Mouse (Mus musculus) CH12.LX (cell line): Measurements from ENCODE around the gene Cep164. TPM values are rescaled to one million over a fixed set of nuclear protein-coding genes. Genes with fewer than 3 reads are reported as not detected.

ENCODE experiments used
- DNase-seq: peaks from one replicate; pipeline ENCODE4 v3.0.0-alpha.2; 2013; ENCODE audit errors: extremely low read depth
- H3K27ac ChIP-seq: 2 replicates; pipeline ENCODE4 v1.5.1; 2012; ENCODE audit warnings: low read depth, mild to moderate bottlenecking, control low read depth, moderate library complexity; ENCODE audit not compliant: insufficient read depth
- H3K27me3 ChIP-seq: replicated peaks from 2 replicates; pipeline ENCODE3; 2012; ENCODE audit warnings: inconsistent platforms
- H3K36me3 ChIP-seq, 2 experiments: replicated peaks in 1 of 2; 2 replicates each; pipeline versions ENCODE3 to v1.6.1; 2012; ENCODE audit warnings: inconsistent platforms in 1 of 2, low read length in 1 of 2, mild to moderate bottlenecking in 1 of 2, mixed read lengths in 1 of 2, moderate library complexity in 1 of 2; ENCODE audit not compliant: control insufficient read depth in 1 of 2, insufficient read depth in 1 of 2
- H3K4me1 ChIP-seq, 2 experiments: 2 replicates each; pipeline ENCODE4 v1.6.1; 2012; ENCODE audit warnings: inconsistent platforms in 1 of 2, moderate library complexity in 1 of 2; ENCODE audit not compliant: insufficient read depth in 2 of 2, control insufficient read depth in 1 of 2
- H3K4me2 ChIP-seq: 2 replicates; pipeline ENCODE4 v1.6.1; 2012; ENCODE audit warnings: low read depth, mild to moderate bottlenecking, control low read depth; ENCODE audit not compliant: poor library complexity, insufficient read depth, severe bottlenecking
- H3K4me3 ChIP-seq, 3 experiments: fragments of 150-350 bp in 1 of 3; sonication (generic) in 1 of 3; replicated peaks in 1 of 3; 2 replicates each; pipeline versions ENCODE3 to v1.5.1; 2011 to 2012; ENCODE audit warnings: low read depth in 2 of 3, low read length in 2 of 3, mild to moderate bottlenecking in 2 of 3, moderate library complexity in 2 of 3, control low read depth in 1 of 3, improper control_type of control experiment in 1 of 3, inconsistent platforms in 1 of 3, mixed read lengths in 1 of 3; ENCODE audit not compliant: poor library complexity in 1 of 3
- H3K79me2 ChIP-seq: replicated peaks from 2 replicates; pipeline ENCODE4 v1.6.1; 2012; ENCODE audit warnings: mild to moderate bottlenecking, moderate library complexity; ENCODE audit not compliant: control insufficient read depth, poor library complexity, insufficient read depth, severe bottlenecking; ENCODE audit errors: extremely low read depth
- H3K9ac ChIP-seq: 2 replicates; pipeline ENCODE4 v1.6.1; 2012; ENCODE audit warnings: low read depth, mild to moderate bottlenecking, control low read depth, moderate library complexity; ENCODE audit not compliant: insufficient read depth
- H3K9me3 ChIP-seq: replicated peaks from 2 replicates; pipeline ENCODE3; 2012; ENCODE audit warnings: low read length, inconsistent platforms, mixed read lengths
- BHLHE40 ChIP-seq: IDR thresholded peaks from 2 replicates; pipeline ENCODE4 v1.6.1; 2011; ENCODE audit warnings: mild to moderate bottlenecking, low read depth, low read length, improper control_type of control experiment
- CHD1 ChIP-seq: IDR thresholded peaks from 2 replicates; pipeline ENCODE4 v1.6.1; 2012; ENCODE audit warnings: low read depth, low read length, improper control_type of control experiment, inconsistent platforms
- CTCF ChIP-seq, 2 experiments: IDR thresholded peaks in 1 of 2; conservative IDR thresholded peaks in 1 of 2; 2 replicates each; pipeline ENCODE4 v1.5.1; 2011 to 2012; ENCODE audit warnings: low read depth in 2 of 2, low read length in 2 of 2, improper control_type of control experiment in 1 of 2, inconsistent platforms in 1 of 2, mild to moderate bottlenecking in 1 of 2, moderate library complexity in 1 of 2
- E2F4 ChIP-seq: IDR thresholded peaks from 2 replicates; pipeline ENCODE4 v1.6.1; 2011; ENCODE audit warnings: low read depth, low read length, improper control_type of control experiment; ENCODE audit not compliant: insufficient replicate concordance
- ELF1 ChIP-seq: IDR thresholded peaks from 2 replicates; pipeline ENCODE4 v1.6.1; 2014; ENCODE audit warnings: low read depth, mild to moderate bottlenecking, inconsistent platforms, low read length, improper control_type of control experiment
- EP300 ChIP-seq: IDR thresholded peaks from 2 replicates; pipeline ENCODE4 v1.6.1; 2011; ENCODE audit warnings: low read length, improper control_type of control experiment
- ETS1 ChIP-seq: conservative IDR thresholded peaks from 2 replicates; pipeline ENCODE4 v1.6.1; 2012; ENCODE audit warnings: low read depth, mild to moderate bottlenecking, inconsistent platforms, low read length, improper control_type of control experiment, moderate library complexity
- IRF4 ChIP-seq: IDR thresholded peaks from 2 replicates; pipeline ENCODE4 v1.6.1; 2014; ENCODE audit warnings: low read depth, mild to moderate bottlenecking, inconsistent platforms, low read length, improper control_type of control experiment
- JUN ChIP-seq: IDR thresholded peaks from 2 replicates; pipeline ENCODE4 v1.6.1; 2011; ENCODE audit warnings: low read depth, mild to moderate bottlenecking, low read length, improper control_type of control experiment, moderate library complexity; ENCODE audit not compliant: insufficient read depth
- JUND ChIP-seq: conservative IDR thresholded peaks from 2 replicates; pipeline ENCODE4 v1.6.1; 2011; ENCODE audit warnings: low read depth, low read length, improper control_type of control experiment
- MAX ChIP-seq: IDR thresholded peaks from 2 replicates; pipeline ENCODE4 v1.6.1; 2011; ENCODE audit warnings: low read length, improper control_type of control experiment
- MAZ ChIP-seq: IDR thresholded peaks from 2 replicates; pipeline ENCODE4 v1.6.1; 2012; ENCODE audit warnings: low read depth, mild to moderate bottlenecking, inconsistent platforms, low read length, improper control_type of control experiment, moderate library complexity
- MXI1 ChIP-seq: IDR thresholded peaks from 2 replicates; pipeline ENCODE4 v1.6.1; 2011; ENCODE audit warnings: mild to moderate bottlenecking, low read depth, low read length, improper control_type of control experiment
- NELFE ChIP-seq: IDR thresholded peaks from 2 replicates; pipeline ENCODE4 v1.6.1; 2011; ENCODE audit warnings: low read depth, low read length, improper control_type of control experiment
- NRF1 ChIP-seq: IDR thresholded peaks from 2 replicates; pipeline ENCODE4 v1.6.1; 2014; ENCODE audit warnings: low read depth, mild to moderate bottlenecking, inconsistent platforms, low read length, improper control_type of control experiment, moderate library complexity
- PAX5 ChIP-seq: IDR thresholded peaks from 2 replicates; pipeline ENCODE4 v1.6.1; 2012; ENCODE audit warnings: low read length, inconsistent platforms, mixed read lengths
- POLR2AphosphoS2 ChIP-seq: IDR thresholded peaks from 2 replicates; pipeline ENCODE4 v1.6.1; 2011; ENCODE audit warnings: low read depth, low read length, improper control_type of control experiment
- RAD21 ChIP-seq: IDR thresholded peaks from 2 replicates; pipeline ENCODE4 v1.6.1; 2011; ENCODE audit warnings: low read depth, mild to moderate bottlenecking, low read length, improper control_type of control experiment, moderate library complexity
- SIN3A ChIP-seq: IDR thresholded peaks from 2 replicates; pipeline ENCODE4 v1.6.1; 2012; ENCODE audit warnings: low read length, improper control_type of control experiment, inconsistent platforms
- TBP ChIP-seq: conservative IDR thresholded peaks from 2 replicates; pipeline ENCODE4 v1.6.1; 2011; ENCODE audit warnings: low read depth, low read length, improper control_type of control experiment
- TCF12 ChIP-seq: IDR thresholded peaks from 2 replicates; pipeline ENCODE4 v1.6.1; 2014; ENCODE audit warnings: low read depth, mild to moderate bottlenecking, inconsistent platforms, low read length, improper control_type of control experiment
- UBTF ChIP-seq: IDR thresholded peaks from 2 replicates; pipeline ENCODE4 v1.6.1; 2012; ENCODE audit warnings: low read depth, mild to moderate bottlenecking, inconsistent platforms, low read length, improper control_type of control experiment, moderate library complexity
- USF1 ChIP-seq: IDR thresholded peaks from 2 replicates; pipeline ENCODE4 v1.6.1; 2014; ENCODE audit warnings: low read depth, mild to moderate bottlenecking, inconsistent platforms, low read length, improper control_type of control experiment
- USF2 ChIP-seq: conservative IDR thresholded peaks from 2 replicates; pipeline ENCODE4 v1.6.1; 2011; ENCODE audit warnings: low read depth, low read length, improper control_type of control experiment
- ZC3H11A ChIP-seq: IDR thresholded peaks from 2 replicates; pipeline ENCODE4 v1.6.1; 2012; ENCODE audit warnings: low read depth, mild to moderate bottlenecking, inconsistent platforms, low read length, improper control_type of control experiment
- ZKSCAN1 ChIP-seq: IDR thresholded peaks from 2 replicates; pipeline ENCODE4 v1.6.1; 2012; ENCODE audit warnings: low read depth, inconsistent platforms, low read length, improper control_type of control experiment, borderline replicate concordance
- ZMIZ1 ChIP-seq: IDR thresholded peaks from 2 replicates; pipeline ENCODE4 v1.6.1; 2012; ENCODE audit warnings: low read depth, mild to moderate bottlenecking, inconsistent platforms, low read length, improper control_type of control experiment
- dilution Hi-C: fragments of 300-500 bp; cut with MboI; formaldehyde crosslinking; loops from 2 replicates; pipeline ENCODE4 v1.14.3; 2020; ENCODE audit warnings: low sequenced_read_pairs; ENCODE audit not compliant: extremely low pct_unique_long_range_greater_than_20kb, extremely low pct_ligation_motif_present
- in situ Hi-C: fragments of 300-500 bp; cut with MboI; formaldehyde crosslinking; loops from 3 replicates; pipeline ENCODE4 v1.14.3; 2019; ENCODE audit warnings: low sequenced_read_pairs, low pct_ligation_motif_present, low pct_unique_long_range_greater_than_20kb, mixed read lengths
- polyA plus RNA-seq: library from polyadenylated mRNA; unstranded; fragments of >175 nt; gene quantifications from 2 replicates; pipeline ENCODE4 v1.2.1, GENCODE M21; 2012; ENCODE audit warnings: low read depth; ENCODE audit not compliant: insufficient read length
- total RNA-seq, 2 experiments: library from RNA; depleted of rRNA; stranded (reverse); fragments of 300-350 nt in 1 of 2; fragments of >200 nt in 1 of 2; gene quantifications; 2 replicates each; pipeline ENCODE4 v1.2.3; 2012 to 2014

Cep164 gene
- total and polyA plus RNA-seq, 3 experiments = 14.2 to 22.7 (median 21.7) TPM

DNA sequence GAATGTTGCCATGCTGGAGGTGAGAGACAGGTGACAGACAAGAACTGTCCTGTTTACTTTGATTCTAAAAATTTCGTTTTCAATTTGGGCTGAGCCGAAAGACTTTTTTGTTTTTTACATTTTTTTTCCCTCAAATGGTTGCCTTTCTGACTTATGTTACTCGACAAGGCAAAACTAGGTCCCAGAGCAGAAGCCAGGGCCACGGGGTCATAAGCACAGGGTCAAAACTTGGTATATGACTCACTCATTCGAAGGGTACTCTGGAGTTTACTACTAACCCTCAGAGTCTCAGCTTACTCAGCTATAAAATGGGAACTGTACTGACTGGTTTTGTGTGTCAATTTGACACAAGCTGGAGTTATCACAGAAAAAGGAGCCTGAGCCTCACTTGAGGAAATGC lies 58.9 kb downstream of the Cep164 start:
- TF ChIP-seq SIN3A (no peak), UBTF (no peak), CTCF (conservative IDR thresholded peaks at IDR 0.05 in 1 of 2, IDR thresholded peaks at IDR 0.05 in 1 of 2; ENCODE audit: low read depth in 2 of 2, low read length in 2 of 2) (no peak), MAZ (no peak), BHLHE40 (no peak), USF2 (no peak), ZC3H11A (no peak), JUND (no peak), ETS1 (no peak), CHD1 (no peak), JUN (no peak), ZMIZ1 (no peak), NRF1 (no peak), ZKSCAN1 (no peak), NELFE (no peak), ELF1 (no peak), RAD21 (no peak), TCF12 (no peak)
- no peak overlapping the region for H3K9ac ChIP-seq
- no peaks in the 10 kb centered on the region for H3K79me2 ChIP-seq
- no peak overlapping the region for H3K27ac ChIP-seq
- no peaks in the 10 kb centered on the region for H3K9me3 ChIP-seq
- no peak overlapping the region for H3K4me3 ChIP-seq
- no peak overlapping the region for H3K4me2 ChIP-seq
- H3K27me3 ChIP-seq = no peaks in the 10 kb centered on the region
- dilution Hi-C loops = no loop called here
- no peak for DNase-seq
- in situ Hi-C loops = no loop called here
- peaks cover 42 to 74% of the 10 kb centered on the region in 2 experiments for H3K36me3 ChIP-seq
- H3K4me1 ChIP-seq = no peaks in the 10 kb centered on the region

DNA sequence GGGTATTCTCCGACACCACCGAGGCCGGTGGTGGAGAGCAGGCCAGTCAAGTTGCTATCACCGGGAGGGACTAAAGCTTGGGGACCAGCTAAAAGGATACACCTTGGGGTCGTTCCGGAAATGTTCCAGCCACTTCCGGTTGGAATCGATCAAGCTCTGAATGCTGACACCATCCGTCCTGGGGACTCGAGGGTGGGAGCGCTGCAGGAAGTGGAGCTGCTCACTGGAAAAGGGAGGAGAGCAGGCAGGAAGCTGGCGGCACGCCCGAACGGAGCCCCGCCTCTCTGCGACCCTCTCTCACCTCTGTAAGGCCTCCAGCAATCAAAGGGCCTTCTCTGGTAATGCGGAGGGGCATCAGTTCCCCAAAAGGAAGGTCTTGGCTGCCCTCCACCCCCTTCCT lies 60.1 kb downstream of the Cep164 start:
- dilution Hi-C loops (no loop called here), in situ Hi-C loops (no loop called here)
- no peaks in the 10 kb centered on the region for H3K79me2 ChIP-seq
- no peak overlapping the region for H3K4me2 ChIP-seq
- no peak overlapping the region for H3K4me3 ChIP-seq
- DNase-seq = no peak
- no peak for TF ChIP-seq EP300
- no peak for TF ChIP-seq IRF4
- TF ChIP-seq MAX = no peak
- no peak for TF ChIP-seq E2F4
- no peak for TF ChIP-seq TCF12
- no peak for TF ChIP-seq UBTF
- TF ChIP-seq USF1 = no peak
- no peak for TF ChIP-seq PAX5
- TF ChIP-seq MXI1 = no peak
- no peak for TF ChIP-seq POLR2AphosphoS2
- no peak for TF ChIP-seq SIN3A
- TF ChIP-seq TBP = no peak
- no peak overlapping the region for H3K9ac ChIP-seq
- no peak overlapping the region for H3K27ac ChIP-seq
- no peaks in the 10 kb centered on the region for H3K27me3 ChIP-seq
- no peaks in the 10 kb centered on the region for H3K4me1 ChIP-seq
- peaks cover 31 to 62% of the 10 kb centered on the region in 2 experiments for H3K36me3 ChIP-seq
- no peaks in the 10 kb centered on the region for H3K9me3 ChIP-seq
